Mouse (Mus musculus): ENCODE measurements around the gene Zfyve28. TPM values are rescaled to one million over a fixed set of nuclear protein-coding genes. Genes with fewer than 3 reads are reported as not detected.

Zfyve28 gene
- polyA plus RNA-seq, 1 experiment from 2014 or later = 1.4 TPM

- H3K9ac ChIP-seq (ENCODE audit: low read length) = no peak overlapping the region
- no peak overlapping the region for H3K4me3 ChIP-seq (ENCODE audit: low read depth, low read length)
- H3K36me3 ChIP-seq (ENCODE audit: control insufficient read depth, insufficient read depth, low read length) = no peaks in the 10 kb centered on the region
- DNase-seq (ENCODE audit: low spot score) = no peak
- H3K27me3 ChIP-seq (replicated peaks; ENCODE audit: control insufficient read depth, insufficient read depth, low read length) = 0 out of 2 replicates have a peak, but pooled peaks cover 4% of the 10 kb centered on the region
- no peaks in the 10 kb centered on the region for H3K4me1 ChIP-seq (ENCODE audit: control insufficient read depth, insufficient read depth, low read length)
- no peaks in the 10 kb centered on the region for H3K9me3 ChIP-seq (replicated peaks; ENCODE audit: control insufficient read depth, low read length)
- no peak for ATAC-seq
- no peak overlapping the region for H3K4me2 ChIP-seq (ENCODE audit: low read length)
- H3K27ac ChIP-seq (ENCODE audit: low read depth, low read length) = no peak overlapping the region
- WGBS = 80% methylated on average over 6 of the region's 6 CpGs
Measured at GRCm38 (mm10) chr5:34293363-34293762, 5.1 kb upstream of the Zfyve28 start.

GRCm38 (mm10) chr5:34289286-34289685 lies 1.0 kb upstream of the Zfyve28 start:
- ATAC-seq = no peak
- no peaks in the 10 kb centered on the region for H3K9me3 ChIP-seq (replicated peaks; ENCODE audit: control insufficient read depth, low read length)
- no peak overlapping the region for H3K4me3 ChIP-seq (ENCODE audit: low read depth, low read length)
- no peaks in the 10 kb centered on the region for H3K36me3 ChIP-seq (ENCODE audit: control insufficient read depth, insufficient read depth, low read length)
- H3K27ac ChIP-seq (ENCODE audit: low read depth, low read length) = no peak overlapping the region
- 50% methylated on average over 2 of the region's 2 CpGs for WGBS
- H3K27me3 ChIP-seq (replicated peaks; ENCODE audit: control insufficient read depth, insufficient read depth, low read length) = peaks cover 30% of the 10 kb centered on the region
- DNase-seq (ENCODE audit: low spot score) = no peak
- peak overlapping the region; percentile 88; the same call in 1 of the 2 replicates for H3K4me2 ChIP-seq (ENCODE audit: low read length)
- H3K4me1 ChIP-seq (ENCODE audit: control insufficient read depth, insufficient read depth, low read length) = peaks cover 7% of the 10 kb centered on the region; the same call in 1 of the 2 replicates
- no peak overlapping the region for H3K9ac ChIP-seq (ENCODE audit: low read length)

GRCm38 (mm10) chr5:34287838-34288145 lies 457 bp downstream of the Zfyve28 start:
- Histone ChIP-seq H3K4me1 (ENCODE audit: control insufficient read depth, insufficient read depth, low read length) (peaks cover 7% of the 10 kb centered on the region; the same call in 1 of the 2 replicates), H3K9ac (ENCODE audit: low read length) (peak overlapping the region; percentile 71), H3K27me3 (replicated peaks; ENCODE audit: control insufficient read depth, insufficient read depth, low read length) (peaks cover 30% of the 10 kb centered on the region), H3K9me3 (replicated peaks; ENCODE audit: control insufficient read depth, low read length) (no peaks in the 10 kb centered on the region), H3K4me2 (ENCODE audit: low read length) (peak overlapping the region; percentile 88), H3K27ac (ENCODE audit: low read depth, low read length) (no peak overlapping the region), H3K4me3 (ENCODE audit: low read depth, low read length) (peak overlapping the region; percentile 70), H3K36me3 (ENCODE audit: control insufficient read depth, insufficient read depth, low read length) (no peaks in the 10 kb centered on the region)
- peak; percentile 32 for DNase-seq (ENCODE audit: low spot score)
- ATAC-seq = no peak; the same call in 1 of the 2 replicates
- WGBS = 2% methylated on average over 18 of the region's 18 CpGs

- Histone ChIP-seq H3K36me3 (ENCODE audit: control insufficient read depth, insufficient read depth, low read length) (no peaks in the 10 kb centered on the region), H3K4me3 (ENCODE audit: low read depth, low read length) (peak overlapping the region; percentile 70), H3K9ac (ENCODE audit: low read length) (peak overlapping the region; percentile 71), H3K27me3 (replicated peaks; ENCODE audit: control insufficient read depth, insufficient read depth, low read length) (peaks cover 30% of the 10 kb centered on the region), H3K27ac (ENCODE audit: low read depth, low read length) (no peak overlapping the region), H3K4me1 (ENCODE audit: control insufficient read depth, insufficient read depth, low read length) (peaks cover 7% of the 10 kb centered on the region; the same call in 1 of the 2 replicates), H3K9me3 (replicated peaks; ENCODE audit: control insufficient read depth, low read length) (no peaks in the 10 kb centered on the region), H3K4me2 (ENCODE audit: low read length) (peak overlapping the region; percentile 88)
- peak; percentile 23 for DNase-seq (ENCODE audit: low spot score)
- under 1% methylated on average over 54 of the region's 54 CpGs for WGBS
- peak; percentile 5; the same call in 1 of the 2 replicates for ATAC-seq
Measured at GRCm38 (mm10) chr5:34287001-34287837, 1.0 kb downstream of the Zfyve28 start.

GRCm38 (mm10) chr5:34286516-34286915 lies 1.7 kb downstream of the Zfyve28 start:
- peak overlapping the region; percentile 71 for H3K9ac ChIP-seq (ENCODE audit: low read length)
- ATAC-seq = no peak
- peaks cover 7% of the 10 kb centered on the region; the same call in 1 of the 2 replicates for H3K4me1 ChIP-seq (ENCODE audit: control insufficient read depth, insufficient read depth, low read length)
- no peaks in the 10 kb centered on the region for H3K36me3 ChIP-seq (ENCODE audit: control insufficient read depth, insufficient read depth, low read length)
- H3K4me3 ChIP-seq (ENCODE audit: low read depth, low read length) = peak overlapping the region; percentile 70
- no peak overlapping the region for H3K27ac ChIP-seq (ENCODE audit: low read depth, low read length)
- 0% methylated on average over 11 of the region's 11 CpGs for WGBS
- H3K27me3 ChIP-seq (replicated peaks; ENCODE audit: control insufficient read depth, insufficient read depth, low read length) = peaks cover 30% of the 10 kb centered on the region
- DNase-seq (ENCODE audit: low spot score) = no peak
- H3K9me3 ChIP-seq (replicated peaks; ENCODE audit: control insufficient read depth, low read length) = no peaks in the 10 kb centered on the region
- H3K4me2 ChIP-seq (ENCODE audit: low read length) = peak overlapping the region; percentile 88

GRCm38 (mm10) chr5:34285285-34285684 lies 3.0 kb downstream of the Zfyve28 start:
- H3K4me1 ChIP-seq (ENCODE audit: control insufficient read depth, insufficient read depth, low read length) = peaks cover 7% of the 10 kb centered on the region; the same call in 1 of the 2 replicates
- ATAC-seq = no peak
- no peak for DNase-seq (ENCODE audit: low spot score)
- no peak overlapping the region for H3K4me3 ChIP-seq (ENCODE audit: low read depth, low read length)
- WGBS = 85% methylated on average over 2 of the region's 2 CpGs
- H3K4me2 ChIP-seq (ENCODE audit: low read length) = no peak overlapping the region
- no peak overlapping the region for H3K27ac ChIP-seq (ENCODE audit: low read depth, low read length)
- peaks cover 30% of the 10 kb centered on the region for H3K27me3 ChIP-seq (replicated peaks; ENCODE audit: control insufficient read depth, insufficient read depth, low read length)
- no peaks in the 10 kb centered on the region for H3K9me3 ChIP-seq (replicated peaks; ENCODE audit: control insufficient read depth, low read length)
- no peaks in the 10 kb centered on the region for H3K36me3 ChIP-seq (ENCODE audit: control insufficient read depth, insufficient read depth, low read length)
- no peak overlapping the region for H3K9ac ChIP-seq (ENCODE audit: low read length)

- no peaks in the 10 kb centered on the region for H3K36me3 ChIP-seq (ENCODE audit: control insufficient read depth, insufficient read depth, low read length)
- no peak overlapping the region for H3K27ac ChIP-seq (ENCODE audit: low read depth, low read length)
- H3K27me3 ChIP-seq (replicated peaks; ENCODE audit: control insufficient read depth, insufficient read depth, low read length) = peaks cover 26% of the 10 kb centered on the region
- no peak overlapping the region for H3K4me2 ChIP-seq (ENCODE audit: low read length)
- ATAC-seq (no peak), DNase-seq (ENCODE audit: low spot score) (no peak)
- no peak overlapping the region for H3K4me3 ChIP-seq (ENCODE audit: low read depth, low read length)
- peaks cover 7% of the 10 kb centered on the region; the same call in 1 of the 2 replicates for H3K4me1 ChIP-seq (ENCODE audit: control insufficient read depth, insufficient read depth, low read length)
- H3K9me3 ChIP-seq (replicated peaks; ENCODE audit: control insufficient read depth, low read length) = no peaks in the 10 kb centered on the region
- WGBS = 41% methylated on average over 3 of the region's 3 CpGs
- no peak overlapping the region for H3K9ac ChIP-seq (ENCODE audit: low read length)
Measured at GRCm38 (mm10) chr5:34284156-34284750, 4.0 kb downstream of the Zfyve28 start.

- no peak for ATAC-seq
- H3K27ac ChIP-seq (ENCODE audit: low read depth, low read length) = no peak overlapping the region
- H3K27me3 ChIP-seq (replicated peaks; ENCODE audit: control insufficient read depth, insufficient read depth, low read length) = peaks cover 25% of the 10 kb centered on the region
- 81% methylated on average over 5 of the region's 5 CpGs for WGBS
- no peak overlapping the region for H3K4me2 ChIP-seq (ENCODE audit: low read length)
- peaks cover 7% of the 10 kb centered on the region; the same call in 1 of the 2 replicates for H3K4me1 ChIP-seq (ENCODE audit: control insufficient read depth, insufficient read depth, low read length)
- H3K4me3 ChIP-seq (ENCODE audit: low read depth, low read length) = no peak overlapping the region
- no peaks in the 10 kb centered on the region for H3K9me3 ChIP-seq (replicated peaks; ENCODE audit: control insufficient read depth, low read length)
- H3K36me3 ChIP-seq (ENCODE audit: control insufficient read depth, insufficient read depth, low read length) = no peaks in the 10 kb centered on the region
- DNase-seq (ENCODE audit: low spot score) = no peak
- no peak overlapping the region for H3K9ac ChIP-seq (ENCODE audit: low read length)
Measured at GRCm38 (mm10) chr5:34283355-34283754, 4.9 kb downstream of the Zfyve28 start.

GRCm38 (mm10) chr5:34280976-34281375 lies 7.3 kb downstream of the Zfyve28 start:
- no peaks in the 10 kb centered on the region for H3K4me1 ChIP-seq (ENCODE audit: control insufficient read depth, insufficient read depth, low read length)
- H3K9me3 ChIP-seq (replicated peaks; ENCODE audit: control insufficient read depth, low read length) = no peaks in the 10 kb centered on the region
- no peak overlapping the region for H3K27ac ChIP-seq (ENCODE audit: low read depth, low read length)
- no peak overlapping the region for H3K9ac ChIP-seq (ENCODE audit: low read length)
- ATAC-seq (no peak), DNase-seq (ENCODE audit: low spot score) (no peak)
- H3K4me3 ChIP-seq (ENCODE audit: low read depth, low read length) = no peak overlapping the region
- peaks cover 6% of the 10 kb centered on the region; the same call in 1 of the 2 replicates for H3K27me3 ChIP-seq (replicated peaks; ENCODE audit: control insufficient read depth, insufficient read depth, low read length)
- WGBS = 83% methylated on average over 7 of the region's 7 CpGs
- no peak overlapping the region for H3K4me2 ChIP-seq (ENCODE audit: low read length)
- no peaks in the 10 kb centered on the region for H3K36me3 ChIP-seq (ENCODE audit: control insufficient read depth, insufficient read depth, low read length)
